Mouse (Mus musculus): ENCODE measurements at regions not wholly inside any gene's neighbourhood (a gene's known extent, or its start where the extent isn't known, plus 50 kb on each side); places are given as distances from the start of the nearest gene placed in this dataset.

- Histone ChIP-seq H3K36me3 (ENCODE audit: control insufficient read depth, insufficient read depth, low read length, poor library complexity, severe bottlenecking) (no peaks in the 10 kb centered on the region), H3K4me3 (ENCODE audit: insufficient read depth in 1 of 2, low read depth in 1 of 2, low read length in 2 of 2, poor library complexity in 1 of 2, severe bottlenecking in 1 of 2) (no peak overlapping the region), H3K4me1 (ENCODE audit: control insufficient read depth in 2 of 2, insufficient read depth in 2 of 2, low read length in 2 of 2, poor library complexity in 1 of 2) (no peaks in the 10 kb centered on the region), H3K9ac (ENCODE audit: insufficient read depth, low read depth, low read length, poor library complexity, severe bottlenecking) (no peak overlapping the region), H3K9me3 (ENCODE audit: control insufficient read depth, insufficient read depth, low read depth, low read length) (no peaks in the 10 kb centered on the region), H3K27ac (ENCODE audit: insufficient read depth, low read depth, low read length, poor library complexity, severe bottlenecking) (no peak overlapping the region)
- in situ Hi-C loops (cut with MboI; ENCODE audit: low sequenced_read_pairs in 2 of 2, unreplicated experiment in 2 of 2): no loop called here
- no peak for DNase-seq (ENCODE audit: low read depth, low spot score)
- no peak for TF ChIP-seq MAFK (IDR thresholded peaks at IDR 0.05; ENCODE audit: insufficient read depth, low read depth, low read length)
- no peak for TF ChIP-seq ZNF384 (IDR thresholded peaks at IDR 0.05; ENCODE audit: low read depth, low read length)
- TF ChIP-seq CHD2 (IDR thresholded peaks at IDR 0.05; ENCODE audit: low read depth, low read length): no peak
- TF ChIP-seq HCFC1 (IDR thresholded peaks at IDR 0.05; ENCODE audit: borderline replicate concordance, insufficient read depth, low read length): no peak
- TF ChIP-seq ZC3H11A (IDR thresholded peaks at IDR 0.05; ENCODE audit: borderline replicate concordance, low read depth, low read length): no peak
These were observed 256.1 kb downstream of the Pax1 start for GRCm38 (mm10) chr2:147617849-147618248.

GRCm38 (mm10) chr2:147610343-147610742 lies 248.6 kb downstream of the Pax1 start:
- Histone ChIP-seq H3K36me3 (ENCODE audit: control insufficient read depth, insufficient read depth, low read length, poor library complexity, severe bottlenecking) (no peaks in the 10 kb centered on the region), H3K4me3 (ENCODE audit: insufficient read depth in 1 of 2, low read depth in 1 of 2, low read length in 2 of 2, poor library complexity in 1 of 2, severe bottlenecking in 1 of 2) (no peak overlapping the region), H3K9me3 (ENCODE audit: control insufficient read depth, insufficient read depth, low read depth, low read length) (no peaks in the 10 kb centered on the region), H3K27ac (ENCODE audit: insufficient read depth, low read depth, low read length, poor library complexity, severe bottlenecking) (no peak overlapping the region), H3K9ac (ENCODE audit: insufficient read depth, low read depth, low read length, poor library complexity, severe bottlenecking) (no peak overlapping the region), H3K4me1 (ENCODE audit: control insufficient read depth in 2 of 2, insufficient read depth in 2 of 2, low read length in 2 of 2, poor library complexity in 1 of 2) (no peaks in the 10 kb centered on the region)
- TF ChIP-seq MAFK (IDR thresholded peaks at IDR 0.05; ENCODE audit: insufficient read depth, low read depth, low read length) (no peak), ZNF384 (IDR thresholded peaks at IDR 0.05; ENCODE audit: low read depth, low read length) (no peak), HCFC1 (IDR thresholded peaks at IDR 0.05; ENCODE audit: borderline replicate concordance, insufficient read depth, low read length) (no peak), ZC3H11A (IDR thresholded peaks at IDR 0.05; ENCODE audit: borderline replicate concordance, low read depth, low read length) (no peak), CHD2 (IDR thresholded peaks at IDR 0.05; ENCODE audit: low read depth, low read length) (no peak)
- no peak for DNase-seq (ENCODE audit: low read depth, low spot score)
- in situ Hi-C loops (cut with MboI; ENCODE audit: low sequenced_read_pairs in 2 of 2, unreplicated experiment in 2 of 2): no loop called here

- TF ChIP-seq ZC3H11A (IDR thresholded peaks at IDR 0.05; ENCODE audit: borderline replicate concordance, low read depth, low read length) (no peak), HCFC1 (IDR thresholded peaks at IDR 0.05; ENCODE audit: borderline replicate concordance, insufficient read depth, low read length) (no peak), ZNF384 (IDR thresholded peaks at IDR 0.05; ENCODE audit: low read depth, low read length) (no peak), CHD2 (IDR thresholded peaks at IDR 0.05; ENCODE audit: low read depth, low read length) (no peak), MAFK (IDR thresholded peaks at IDR 0.05; ENCODE audit: insufficient read depth, low read depth, low read length) (no peak)
- no peak overlapping the region for H3K27ac ChIP-seq (ENCODE audit: insufficient read depth, low read depth, low read length, poor library complexity, severe bottlenecking)
- in situ Hi-C loops (cut with MboI; ENCODE audit: low sequenced_read_pairs in 2 of 2, unreplicated experiment in 2 of 2): no loop called here
- H3K36me3 ChIP-seq (ENCODE audit: control insufficient read depth, insufficient read depth, low read length, poor library complexity, severe bottlenecking): no peaks in the 10 kb centered on the region
- H3K9ac ChIP-seq (ENCODE audit: insufficient read depth, low read depth, low read length, poor library complexity, severe bottlenecking): no peak overlapping the region
- no peaks in the 10 kb centered on the region for H3K9me3 ChIP-seq (ENCODE audit: control insufficient read depth, insufficient read depth, low read depth, low read length)
- no peaks in the 10 kb centered on the region for H3K4me1 ChIP-seq (ENCODE audit: control insufficient read depth in 2 of 2, insufficient read depth in 2 of 2, low read length in 2 of 2, poor library complexity in 1 of 2)
- DNase-seq (ENCODE audit: low read depth, low spot score): no peak
- no peak overlapping the region for H3K4me3 ChIP-seq (ENCODE audit: insufficient read depth in 1 of 2, low read depth in 1 of 2, low read length in 2 of 2, poor library complexity in 1 of 2, severe bottlenecking in 1 of 2)
These were observed 239.9 kb downstream of the Pax1 start for GRCm38 (mm10) chr2:147601639-147602038.

- no peak for DNase-seq (ENCODE audit: low read depth, low spot score)
- H3K4me3 ChIP-seq (ENCODE audit: insufficient read depth in 1 of 2, low read depth in 1 of 2, low read length in 2 of 2, poor library complexity in 1 of 2, severe bottlenecking in 1 of 2): no peak overlapping the region
- no peak overlapping the region for H3K27ac ChIP-seq (ENCODE audit: insufficient read depth, low read depth, low read length, poor library complexity, severe bottlenecking)
- H3K9me3 ChIP-seq (ENCODE audit: control insufficient read depth, insufficient read depth, low read depth, low read length): no peaks in the 10 kb centered on the region
- no peak overlapping the region for H3K9ac ChIP-seq (ENCODE audit: insufficient read depth, low read depth, low read length, poor library complexity, severe bottlenecking)
- no peaks in the 10 kb centered on the region for H3K4me1 ChIP-seq (ENCODE audit: control insufficient read depth in 2 of 2, insufficient read depth in 2 of 2, low read length in 2 of 2, poor library complexity in 1 of 2)
- in situ Hi-C loops (cut with MboI; ENCODE audit: low sequenced_read_pairs in 2 of 2, unreplicated experiment in 2 of 2): no loop called here
- TF ChIP-seq HCFC1 (IDR thresholded peaks at IDR 0.05; ENCODE audit: borderline replicate concordance, insufficient read depth, low read length): no peak
- no peak for TF ChIP-seq MAFK (IDR thresholded peaks at IDR 0.05; ENCODE audit: insufficient read depth, low read depth, low read length)
- no peak for TF ChIP-seq ZNF384 (IDR thresholded peaks at IDR 0.05; ENCODE audit: low read depth, low read length)
- no peak for TF ChIP-seq ZC3H11A (IDR thresholded peaks at IDR 0.05; ENCODE audit: borderline replicate concordance, low read depth, low read length)
- TF ChIP-seq CHD2 (IDR thresholded peaks at IDR 0.05; ENCODE audit: low read depth, low read length): no peak
- H3K36me3 ChIP-seq (ENCODE audit: control insufficient read depth, insufficient read depth, low read length, poor library complexity, severe bottlenecking): no peaks in the 10 kb centered on the region
These were observed 210.7 kb downstream of the Pax1 start for GRCm38 (mm10) chr2:147572413-147572812.

- no peaks in the 10 kb centered on the region for H3K4me1 ChIP-seq (ENCODE audit: control insufficient read depth in 2 of 2, insufficient read depth in 2 of 2, low read length in 2 of 2, poor library complexity in 1 of 2)
- DNase-seq (ENCODE audit: low read depth, low spot score): no peak
- H3K9ac ChIP-seq (ENCODE audit: insufficient read depth, low read depth, low read length, poor library complexity, severe bottlenecking): no peak overlapping the region
- in situ Hi-C loops (cut with MboI; ENCODE audit: low sequenced_read_pairs in 2 of 2, unreplicated experiment in 2 of 2): no loop called here
- H3K27ac ChIP-seq (ENCODE audit: insufficient read depth, low read depth, low read length, poor library complexity, severe bottlenecking): no peak overlapping the region
- TF ChIP-seq ZNF384 (IDR thresholded peaks at IDR 0.05; ENCODE audit: low read depth, low read length) (no peak), ZC3H11A (IDR thresholded peaks at IDR 0.05; ENCODE audit: borderline replicate concordance, low read depth, low read length) (no peak), HCFC1 (IDR thresholded peaks at IDR 0.05; ENCODE audit: borderline replicate concordance, insufficient read depth, low read length) (no peak), MAFK (IDR thresholded peaks at IDR 0.05; ENCODE audit: insufficient read depth, low read depth, low read length) (no peak), CHD2 (IDR thresholded peaks at IDR 0.05; ENCODE audit: low read depth, low read length) (no peak)
- no peaks in the 10 kb centered on the region for H3K36me3 ChIP-seq (ENCODE audit: control insufficient read depth, insufficient read depth, low read length, poor library complexity, severe bottlenecking)
- no peak overlapping the region for H3K4me3 ChIP-seq (ENCODE audit: insufficient read depth in 1 of 2, low read depth in 1 of 2, low read length in 2 of 2, poor library complexity in 1 of 2, severe bottlenecking in 1 of 2)
- H3K9me3 ChIP-seq (ENCODE audit: control insufficient read depth, insufficient read depth, low read depth, low read length): no peaks in the 10 kb centered on the region
These were observed 199.5 kb downstream of the Pax1 start for GRCm38 (mm10) chr2:147561220-147561619.
